Mouse (Mus musculus) gastrocnemius, postnatal 4 days (tissue): Measurements from ENCODE around the gene Inhbc. TPM values are rescaled to one million over a fixed set of nuclear protein-coding genes. Genes with fewer than 3 reads are reported as not detected.

Experiments
- total RNA-seq, 2 experiments: library from RNA; stranded (reverse); gene quantifications; 2 replicates each; pipeline ENCODE4 v1.2.3; 2021

Gene Inhbc
- total RNA-seq, 2 experiments from 2014 or later = 0.29 TPM; not detected in 1

Other genes starting within 250 kb of the Inhbc start
- gene Os9, start 249.3 kb downstream of the Inhbc start, total RNA-seq = 10 to 100 TPM; 42.6 to 42.8 TPM
- 1 to 10 TPM; 3.4 to 3.6 TPM for gene B4galnt1, start 205.2 kb downstream of the Inhbc start, total RNA-seq
- 1 to 10 TPM; 3.8 to 4.3 TPM for gene Slc26a10, start 189.8 kb downstream of the Inhbc start, total RNA-seq
- gene Arhgef25, start 180.3 kb downstream of the Inhbc start, total RNA-seq = 10 to 100 TPM; 40.4 to 43.0 TPM
- 10 to 100 TPM; 43.8 to 49.7 TPM for gene Dtx3, start 174.7 kb downstream of the Inhbc start, total RNA-seq
- gene Pip4k2c, start 158.8 kb downstream of the Inhbc start, total RNA-seq = 10 to 100 TPM; 11.5 to 12.7 TPM
- gene Kif5a, start 107.1 kb downstream of the Inhbc start, total RNA-seq = 1 to 10 TPM; 1.2 to 1.4 TPM
- 100 to 1,000 TPM; 145 to 146 TPM for gene Dctn2, start 104.1 kb downstream of the Inhbc start, total RNA-seq
- 10 to 100 TPM; 34.2 to 41.9 TPM for gene Mbd6, start 81.4 kb downstream of the Inhbc start, total RNA-seq
- gene Mars, start 58.6 kb downstream of the Inhbc start, total RNA-seq = 10 to 100 TPM; 47.5 to 48.0 TPM
- gene Arhgap9, start 48.5 kb downstream of the Inhbc start, total RNA-seq = 1 to 10 TPM; 2.8 to 3.9 TPM
- 10 to 100 TPM in 1 of 2 experiments, 1 to 10 TPM in 1; 9.0 to 11.8 TPM for gene Gli1, start 28.5 kb downstream of the Inhbc start, total RNA-seq
- under 1 TPM in 1 of 2 experiments, not detected in 1; 0.08 TPM for gene Inhbe, start 16.0 kb downstream of the Inhbc start, total RNA-seq
- 100 to 1,000 TPM in 1 of 2 experiments, 10 to 100 TPM in 1; 87.7 to 101 TPM for gene R3hdm2, start 9.9 kb upstream of the Inhbc start, total RNA-seq
- 100 to 1,000 TPM; 167 to 205 TPM for gene Stac3, start 131.3 kb upstream of the Inhbc start, total RNA-seq
- 10 to 100 TPM; 23.6 to 24.1 TPM for gene Ndufa4l2, start 144.5 kb upstream of the Inhbc start, total RNA-seq
- 10 to 100 TPM; 34.6 to 34.8 TPM for gene Shmt2, start 152.0 kb upstream of the Inhbc start, total RNA-seq
- 1 to 10 TPM; 1.9 to 2.2 TPM for gene Nxph4, start 164.1 kb upstream of the Inhbc start, total RNA-seq